Mouse (Mus musculus): ENCODE results near the gene Zfp62. TPM values are rescaled to one million over a fixed set of nuclear protein-coding genes. Genes with fewer than 3 reads are reported as not detected.
A peak's percentile ranks its signal among the peaks of the same experiment; 100 is the strongest.

Gene Zfp62
- polyA plus RNA-seq, 1 experiment from 2014 or later, result 11.7 TPM

- no peaks in the 10 kb centered on the region for H3K36me3 ChIP-seq (ENCODE audit: control insufficient read depth, insufficient read depth)
- H3K4me3 ChIP-seq (ENCODE audit: low read depth, low read length), result peak overlapping the region; percentile 77
- peak overlapping the region; percentile 96 for H3K4me2 ChIP-seq (ENCODE audit: low read depth, low read length)
- H3K9me3 ChIP-seq (replicated peaks; ENCODE audit: control insufficient read depth, low read length), result no peaks in the 10 kb centered on the region
- peak overlapping the region; percentile 86 for H3K9ac ChIP-seq (ENCODE audit: low read depth, low read length)
- WGBS (ENCODE audit: insufficient replicate concordance), result 34% methylated on average over 2 of the region's 2 CpGs
- H3K4me1 ChIP-seq (ENCODE audit: control insufficient read depth, low read depth, low read length), result peaks cover 28% of the 10 kb centered on the region
- no peak for ATAC-seq (ENCODE audit: low read depth)
- peak overlapping the region; percentile 98 for H3K27ac ChIP-seq (ENCODE audit: low read length)
- no peaks in the 10 kb centered on the region for H3K27me3 ChIP-seq (ENCODE audit: control insufficient read depth, insufficient read depth, low read depth, low read length)
Measured at GRCm38 (mm10) chr11:49202071-49202470, 1.0 kb upstream of the Zfp62 start.

GRCm38 (mm10) chr11:49202523-49203061, 500 bp upstream of the Zfp62 start:
- Histone ChIP-seq H3K4me3 (ENCODE audit: low read depth, low read length) (peak overlapping the region; percentile 77), H3K9ac (ENCODE audit: low read depth, low read length) (peak overlapping the region; percentile 86), H3K36me3 (ENCODE audit: control insufficient read depth, insufficient read depth) (no peaks in the 10 kb centered on the region), H3K4me1 (ENCODE audit: control insufficient read depth, low read depth, low read length) (peaks cover 31% of the 10 kb centered on the region), H3K4me2 (ENCODE audit: low read depth, low read length) (peak overlapping the region; percentile 96), H3K27me3 (ENCODE audit: control insufficient read depth, insufficient read depth, low read depth, low read length) (no peaks in the 10 kb centered on the region), H3K27ac (ENCODE audit: low read length) (peak overlapping the region; percentile 98), H3K9me3 (replicated peaks; ENCODE audit: control insufficient read depth, low read length) (no peaks in the 10 kb centered on the region)
- WGBS (ENCODE audit: insufficient replicate concordance), result 1% methylated on average over 10 of the region's 10 CpGs
- ATAC-seq (ENCODE audit: low read depth), result peak; percentile 6; the same call in 1 of the 2 replicates

- H3K27me3 ChIP-seq (ENCODE audit: control insufficient read depth, insufficient read depth, low read depth, low read length), result no peaks in the 10 kb centered on the region
- peak overlapping the region; percentile 98 for H3K27ac ChIP-seq (ENCODE audit: low read length)
- H3K4me2 ChIP-seq (ENCODE audit: low read depth, low read length), result peak overlapping the region; percentile 96
- H3K4me1 ChIP-seq (ENCODE audit: control insufficient read depth, low read depth, low read length), result peaks cover 35% of the 10 kb centered on the region
- ATAC-seq (ENCODE audit: low read depth), result peak; percentile 56
- no peaks in the 10 kb centered on the region for H3K36me3 ChIP-seq (ENCODE audit: control insufficient read depth, insufficient read depth)
- WGBS (ENCODE audit: insufficient replicate concordance), result under 1% methylated on average over 24 of the region's 24 CpGs
- peak overlapping the region; percentile 86 for H3K9ac ChIP-seq (ENCODE audit: low read depth, low read length)
- no peaks in the 10 kb centered on the region for H3K9me3 ChIP-seq (replicated peaks; ENCODE audit: control insufficient read depth, low read length)
- peak overlapping the region; percentile 77 for H3K4me3 ChIP-seq (ENCODE audit: low read depth, low read length)
Measured at GRCm38 (mm10) chr11:49203771-49204497, 842 bp downstream of the Zfp62 start.

- 83% methylated on average over 6 of the region's 6 CpGs for WGBS (ENCODE audit: insufficient replicate concordance)
- Histone ChIP-seq H3K4me2 (ENCODE audit: low read depth, low read length) (peak overlapping the region; percentile 96), H3K27ac (ENCODE audit: low read length) (peak overlapping the region; percentile 4; the same call in 1 of the 2 replicates), H3K36me3 (ENCODE audit: control insufficient read depth, insufficient read depth) (no peaks in the 10 kb centered on the region), H3K9me3 (replicated peaks; ENCODE audit: control insufficient read depth, low read length) (no peaks in the 10 kb centered on the region), H3K27me3 (ENCODE audit: control insufficient read depth, insufficient read depth, low read depth, low read length) (no peaks in the 10 kb centered on the region), H3K4me3 (ENCODE audit: low read depth, low read length) (0 out of 2 replicates have a peak overlapping the region, but pooled peaks have one; percentile 18), H3K4me1 (ENCODE audit: control insufficient read depth, low read depth, low read length) (peaks cover 40% of the 10 kb centered on the region), H3K9ac (ENCODE audit: low read depth, low read length) (no peak overlapping the region)
- no peak for ATAC-seq (ENCODE audit: low read depth)
Measured at GRCm38 (mm10) chr11:49205080-49205590, 2.0 kb downstream of the Zfp62 start.

- no peaks in the 10 kb centered on the region for H3K9me3 ChIP-seq (replicated peaks; ENCODE audit: control insufficient read depth, low read length)
- H3K27me3 ChIP-seq (ENCODE audit: control insufficient read depth, insufficient read depth, low read depth, low read length), result no peaks in the 10 kb centered on the region
- H3K9ac ChIP-seq (ENCODE audit: low read depth, low read length), result no peak overlapping the region
- H3K4me1 ChIP-seq (ENCODE audit: control insufficient read depth, low read depth, low read length), result peaks cover 37% of the 10 kb centered on the region
- no peak overlapping the region for H3K4me3 ChIP-seq (ENCODE audit: low read depth, low read length)
- no peak for ATAC-seq (ENCODE audit: low read depth)
- no peaks in the 10 kb centered on the region for H3K36me3 ChIP-seq (ENCODE audit: control insufficient read depth, insufficient read depth)
- WGBS (ENCODE audit: insufficient replicate concordance), result 89% methylated on average over 1 of the region's 1 CpGs
- no peak overlapping the region for H3K4me2 ChIP-seq (ENCODE audit: low read depth, low read length)
- H3K27ac ChIP-seq (ENCODE audit: low read length), result peak overlapping the region; percentile 20; the same call in 1 of the 2 replicates
Measured at GRCm38 (mm10) chr11:49207495-49207894, 4.4 kb downstream of the Zfp62 start.

- H3K9ac ChIP-seq (ENCODE audit: low read depth, low read length), result no peak overlapping the region
- no peak overlapping the region; the same call in 1 of the 2 replicates for H3K27ac ChIP-seq (ENCODE audit: low read length)
- no peaks in the 10 kb centered on the region for H3K27me3 ChIP-seq (ENCODE audit: control insufficient read depth, insufficient read depth, low read depth, low read length)
- no peak overlapping the region for H3K4me2 ChIP-seq (ENCODE audit: low read depth, low read length)
- no peaks in the 10 kb centered on the region for H3K9me3 ChIP-seq (replicated peaks; ENCODE audit: control insufficient read depth, low read length)
- H3K4me3 ChIP-seq (ENCODE audit: low read depth, low read length), result no peak overlapping the region
- H3K4me1 ChIP-seq (ENCODE audit: control insufficient read depth, low read depth, low read length), result peaks cover 17% of the 10 kb centered on the region
- peak; percentile 90 for ATAC-seq (ENCODE audit: low read depth)
- peaks cover 34% of the 10 kb centered on the region for H3K36me3 ChIP-seq (ENCODE audit: control insufficient read depth, insufficient read depth)
Measured at GRCm38 (mm10) chr11:49212577-49212976, 9.5 kb downstream of the Zfp62 start.

- no peak overlapping the region for H3K4me2 ChIP-seq (ENCODE audit: low read depth, low read length)
- no peak overlapping the region for H3K4me3 ChIP-seq (ENCODE audit: low read depth, low read length)
- H3K36me3 ChIP-seq (ENCODE audit: control insufficient read depth, insufficient read depth), result peaks cover 34% of the 10 kb centered on the region
- ATAC-seq (ENCODE audit: low read depth), result no peak
- H3K27me3 ChIP-seq (ENCODE audit: control insufficient read depth, insufficient read depth, low read depth, low read length), result no peaks in the 10 kb centered on the region
- no peak overlapping the region for H3K27ac ChIP-seq (ENCODE audit: low read length)
- H3K9me3 ChIP-seq (replicated peaks; ENCODE audit: control insufficient read depth, low read length), result no peaks in the 10 kb centered on the region
- peaks cover 13% of the 10 kb centered on the region for H3K4me1 ChIP-seq (ENCODE audit: control insufficient read depth, low read depth, low read length)
- WGBS (ENCODE audit: insufficient replicate concordance), result 71% methylated on average over 1 of the region's 1 CpGs
- H3K9ac ChIP-seq (ENCODE audit: low read depth, low read length), result no peak overlapping the region
Measured at GRCm38 (mm10) chr11:49213505-49213904, 10.4 kb downstream of the Zfp62 start.

- Histone ChIP-seq H3K27ac (ENCODE audit: low read length) (no peak overlapping the region), H3K4me1 (ENCODE audit: control insufficient read depth, low read depth, low read length) (no peaks in the 10 kb centered on the region), H3K4me2 (ENCODE audit: low read depth, low read length) (no peak overlapping the region), H3K9me3 (replicated peaks; ENCODE audit: control insufficient read depth, low read length) (no peaks in the 10 kb centered on the region), H3K9ac (ENCODE audit: low read depth, low read length) (no peak overlapping the region), H3K36me3 (ENCODE audit: control insufficient read depth, insufficient read depth) (peaks cover 30% of the 10 kb centered on the region), H3K4me3 (ENCODE audit: low read depth, low read length) (no peak overlapping the region), H3K27me3 (ENCODE audit: control insufficient read depth, insufficient read depth, low read depth, low read length) (no peaks in the 10 kb centered on the region)
- WGBS (ENCODE audit: insufficient replicate concordance), result 79% methylated on average over 2 of the region's 2 CpGs
- ATAC-seq (ENCODE audit: low read depth), result peak; percentile 73
Measured at GRCm38 (mm10) chr11:49219271-49219670, 16.2 kb downstream of the Zfp62 start.

- no peak for ATAC-seq (ENCODE audit: low read depth)
- WGBS (ENCODE audit: insufficient replicate concordance), result 26% methylated on average over 1 of the region's 1 CpGs
- Histone ChIP-seq H3K36me3 (ENCODE audit: control insufficient read depth, insufficient read depth) (no peaks in the 10 kb centered on the region), H3K9me3 (replicated peaks; ENCODE audit: control insufficient read depth, low read length) (no peaks in the 10 kb centered on the region), H3K9ac (ENCODE audit: low read depth, low read length) (no peak overlapping the region), H3K4me2 (ENCODE audit: low read depth, low read length) (no peak overlapping the region), H3K4me3 (ENCODE audit: low read depth, low read length) (no peak overlapping the region), H3K4me1 (ENCODE audit: control insufficient read depth, low read depth, low read length) (no peaks in the 10 kb centered on the region), H3K27ac (ENCODE audit: low read length) (no peak overlapping the region), H3K27me3 (ENCODE audit: control insufficient read depth, insufficient read depth, low read depth, low read length) (no peaks in the 10 kb centered on the region)
Measured at GRCm38 (mm10) chr11:49224455-49224854, 21.4 kb downstream of the Zfp62 start.

Data from liver, embryonic 16.5 days (tissue).